Mouse (Mus musculus) urinary bladder, postnatal 0 days (tissue): Measurements from ENCODE around the gene Klhl42. TPM values are rescaled to one million over a fixed set of nuclear protein-coding genes. Genes with fewer than 3 reads are reported as not detected.

Experiments
- polyA plus RNA-seq: library from polyadenylated mRNA; unstranded; fragments of >200 nt; fragmentation: Nextera tagmentation; extraction: Ambion mirVana; gene quantifications from 2 replicates; pipeline ENCODE4 v1.2.1, GENCODE M21; 2015

The Klhl42 gene
- 5.8 and 6.0 TPM in 2 replicates for polyA plus RNA-seq

GRCm38 (mm10) chr6:147091136-147092120 lies at the start of gene Klhl42:
Klhl42 (plus strand) TSS chr6:147091379.

GRCm38 (mm10) chr6:147042291-147043290 lies 48.6 kb upstream of the Klhl42 start, which contains the start of gene Mrps35:
Mrps35 (plus strand) TSS chr6:147042764.

DNA sequence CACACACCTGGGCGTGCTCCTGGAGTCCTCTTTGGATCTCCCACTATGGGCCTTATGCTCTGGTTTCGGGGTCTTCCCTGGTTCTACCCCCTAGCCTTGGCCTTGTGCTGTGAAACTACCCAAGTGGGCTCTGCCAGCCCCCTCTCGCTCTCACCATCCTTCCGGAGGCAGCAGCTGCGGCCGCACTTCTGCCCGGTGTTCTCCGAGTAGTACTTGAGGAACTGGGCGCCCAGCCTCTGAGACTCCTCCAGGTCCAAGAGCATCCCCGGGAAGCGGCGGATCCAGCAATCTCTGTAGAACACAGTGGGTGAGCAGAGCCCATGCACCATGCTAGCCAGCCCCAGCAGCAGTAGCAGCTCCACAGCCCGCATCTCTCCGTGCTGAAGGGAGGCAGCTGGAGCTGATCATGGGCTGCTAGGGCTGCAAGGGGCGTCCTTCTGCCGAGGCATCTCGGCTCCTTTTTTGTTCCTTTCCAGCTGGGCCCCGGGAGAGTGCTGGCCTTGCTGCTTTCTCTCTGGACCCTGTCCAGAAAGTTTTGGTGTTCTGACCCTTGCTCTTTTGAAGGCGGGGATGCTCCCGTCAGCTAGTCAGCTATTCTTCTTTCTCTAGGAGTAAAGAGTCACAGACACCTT lies 4.5 kb upstream of the Klhl42 start, which contains the start of gene Mansc4:
TSS of gene Mansc4 (minus strand) at position 439 of the 632 bp plus-strand sequence.

Other genes starting within 250 kb of the Klhl42 start
- gene Smco2, start 241.3 kb upstream of the Klhl42 start, polyA plus RNA-seq, result not detected in 2 replicates
- 41.3 and 71.5 TPM in 2 replicates for gene Ppfibp1, start 202.9 kb upstream of the Klhl42 start, polyA plus RNA-seq
- gene 1700034J05Rik, start 137.0 kb upstream of the Klhl42 start, polyA plus RNA-seq, result 0.10 and 0.11 TPM in 2 replicates
- gene Rep15, start 58.8 kb upstream of the Klhl42 start, polyA plus RNA-seq, result 0.64 and 0.71 TPM in 2 replicates
- 76.7 and 81.2 TPM in 2 replicates for gene Mrps35, start 48.6 kb upstream of the Klhl42 start, polyA plus RNA-seq
- 4.7 and 5.5 TPM in 2 replicates for gene Mansc4, start 4.3 kb upstream of the Klhl42 start, polyA plus RNA-seq
- gene Pthlh, start 172.8 kb downstream of the Klhl42 start, polyA plus RNA-seq, result 29.9 and 34.3 TPM in 2 replicates